Mouse (Mus musculus): Measurements from ENCODE around the gene Cenpk.

DNA sequence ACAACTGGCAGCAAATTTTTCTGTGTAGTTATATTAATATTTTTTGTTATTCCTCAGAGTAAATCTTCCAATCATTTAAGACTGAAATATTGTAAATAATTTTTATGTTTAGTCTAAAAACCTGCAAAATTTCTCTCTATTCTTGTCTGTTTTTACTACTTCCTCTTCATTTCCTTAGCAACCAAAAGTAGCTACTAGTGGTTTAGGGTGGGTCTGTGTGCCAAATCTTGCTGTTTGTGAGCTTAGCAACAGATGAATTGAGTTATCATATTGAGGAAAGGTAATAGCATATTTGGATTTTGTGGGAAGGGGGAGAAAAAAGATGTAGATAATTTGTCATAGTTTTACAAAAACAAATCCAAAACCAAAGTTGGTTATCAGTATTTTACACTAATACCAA lies 60.8 kb downstream of the Cenpk start:
- TF ChIP-seq CTCF (IDR thresholded peaks at IDR 0.05) = no peak
- TF ChIP-seq EP300 (IDR thresholded peaks at IDR 0.05) = no peak
